Mouse (Mus musculus) liver, embryonic 12.5 days (tissue): ENCODE measurements around the gene Tns4. TPM values are rescaled to one million over a fixed set of nuclear protein-coding genes. Genes with fewer than 3 reads are reported as not detected.

Experiments used
- ATAC-seq: fragments of 200-750 bp; cut with Nextera tagmentation; 2 replicates; pipeline ENCODE4 v1.8.0; 2017; ENCODE audit warnings: moderate number of reproducible peaks, mild to moderate bottlenecking, moderate library complexity
- H3K27ac ChIP-seq: fragments of 300-500 bp; sonication (generic); 2 replicates; pipeline ENCODE4 v1.5.1; 2016; ENCODE audit warnings: mild to moderate bottlenecking
- H3K27me3 ChIP-seq: fragments of 300-500 bp; sonication (generic); replicated peaks from 2 replicates; pipeline ENCODE4 v1.6.1; 2016; ENCODE audit warnings: mild to moderate bottlenecking, moderate library complexity
- H3K36me3 ChIP-seq: fragments of 300-500 bp; sonication (generic); 2 replicates; pipeline ENCODE4 v1.6.1; 2016; ENCODE audit warnings: mild to moderate bottlenecking, moderate library complexity
- H3K4me1 ChIP-seq: fragments of 300-500 bp; sonication (generic); 2 replicates; pipeline ENCODE4 v1.6.1; 2016
- H3K4me2 ChIP-seq: fragments of 300-500 bp; sonication (generic); 2 replicates; pipeline ENCODE4 v1.6.1; 2016; ENCODE audit warnings: mild to moderate bottlenecking, moderate library complexity
- H3K4me3 ChIP-seq: fragments of 300-500 bp; sonication (generic); 2 replicates; pipeline ENCODE4 v1.5.1; 2016; ENCODE audit warnings: mild to moderate bottlenecking, moderate library complexity
- H3K9ac ChIP-seq: fragments of 300-500 bp; sonication (generic); 2 replicates; pipeline ENCODE4 v1.6.1; 2016; ENCODE audit warnings: mild to moderate bottlenecking, moderate library complexity
- H3K9me3 ChIP-seq: fragments of 300-500 bp; sonication (generic); replicated peaks from 2 replicates; pipeline ENCODE4 v1.6.1; 2016; ENCODE audit warnings: mild to moderate bottlenecking, moderate library complexity
- WGBS: fragments of 180-500 bp; shearing (Covaris S2); methylation state at CpG from one replicate; pipeline ENCODE4 v1.1.7; 2016; ENCODE audit not compliant: insufficient replicate concordance; 5-methylcytosine and 5-hydroxymethylcytosine counted together
- polyA plus RNA-seq: library from polyadenylated mRNA; unstranded; fragments of >200 nt; fragmentation: Nextera tagmentation; extraction: Ambion mirVana; gene quantifications from 2 replicates; pipeline ENCODE4 v1.2.1, GENCODE M21; 2016

Tns4 gene
- polyA plus RNA-seq, 1 experiment from 2014 or later, result 0.17 TPM

DNA sequence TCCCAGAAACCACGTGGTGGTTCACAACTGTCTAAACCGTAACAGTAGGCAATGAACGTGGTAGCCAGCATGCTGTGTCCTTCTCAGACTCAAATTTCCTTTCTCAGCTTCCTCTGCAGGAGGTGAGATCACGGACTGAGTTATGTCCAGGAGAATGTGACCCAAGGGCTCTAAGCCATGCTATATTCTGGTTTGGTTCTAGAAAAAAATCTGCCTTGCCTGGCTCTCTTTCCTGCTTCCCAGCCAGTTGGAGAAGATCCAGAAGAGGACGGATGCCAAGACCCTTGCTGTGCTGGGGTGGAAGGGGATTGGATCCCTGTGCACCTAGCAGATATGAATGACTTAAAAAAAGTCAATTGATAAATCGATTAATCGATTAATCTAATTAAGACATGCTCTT, 10.4 kb upstream of the Tns4 start:
- H3K4me1 ChIP-seq, result no peaks in the 10 kb centered on the region
- 58% methylated on average over 7 of the region's 7 CpGs for WGBS
- no peak for ATAC-seq
- 0 out of 2 replicates have a peak, but pooled peaks cover 4% of the 10 kb centered on the region for H3K27me3 ChIP-seq
- no peak overlapping the region for H3K4me2 ChIP-seq
- no peak overlapping the region for H3K9ac ChIP-seq
- no peaks in the 10 kb centered on the region for H3K36me3 ChIP-seq
- no peak overlapping the region for H3K4me3 ChIP-seq
- H3K9me3 ChIP-seq, result no peaks in the 10 kb centered on the region
- no peak overlapping the region for H3K27ac ChIP-seq

DNA sequence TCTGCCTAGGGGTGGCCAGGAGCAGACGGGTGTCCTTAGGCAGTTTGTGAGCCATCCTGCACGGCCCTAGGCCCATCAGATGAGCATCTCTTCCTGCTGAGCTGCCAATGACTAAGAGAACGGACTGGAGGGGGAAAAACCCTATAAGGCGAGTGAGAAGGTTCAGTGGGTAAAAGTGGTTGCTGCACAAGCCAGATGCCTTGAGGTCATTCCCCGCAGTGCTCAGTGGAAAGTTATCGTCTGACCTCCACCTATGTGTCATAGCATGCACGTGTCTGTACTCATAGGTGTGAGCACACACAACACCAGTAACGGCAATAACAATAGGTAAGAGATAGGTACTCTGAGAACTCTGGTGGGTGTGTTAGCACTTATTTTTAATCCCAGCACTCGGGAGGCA, 9.8 kb upstream of the Tns4 start:
- Histone ChIP-seq H3K9ac (no peak overlapping the region), H3K27me3 (0 out of 2 replicates have a peak, but pooled peaks cover 4% of the 10 kb centered on the region), H3K4me3 (no peak overlapping the region), H3K27ac (no peak overlapping the region), H3K4me2 (no peak overlapping the region), H3K9me3 (no peaks in the 10 kb centered on the region), H3K36me3 (no peaks in the 10 kb centered on the region), H3K4me1 (no peaks in the 10 kb centered on the region)
- ATAC-seq, result no peak
- WGBS, result 63% methylated on average over 9 of the region's 9 CpGs

DNA sequence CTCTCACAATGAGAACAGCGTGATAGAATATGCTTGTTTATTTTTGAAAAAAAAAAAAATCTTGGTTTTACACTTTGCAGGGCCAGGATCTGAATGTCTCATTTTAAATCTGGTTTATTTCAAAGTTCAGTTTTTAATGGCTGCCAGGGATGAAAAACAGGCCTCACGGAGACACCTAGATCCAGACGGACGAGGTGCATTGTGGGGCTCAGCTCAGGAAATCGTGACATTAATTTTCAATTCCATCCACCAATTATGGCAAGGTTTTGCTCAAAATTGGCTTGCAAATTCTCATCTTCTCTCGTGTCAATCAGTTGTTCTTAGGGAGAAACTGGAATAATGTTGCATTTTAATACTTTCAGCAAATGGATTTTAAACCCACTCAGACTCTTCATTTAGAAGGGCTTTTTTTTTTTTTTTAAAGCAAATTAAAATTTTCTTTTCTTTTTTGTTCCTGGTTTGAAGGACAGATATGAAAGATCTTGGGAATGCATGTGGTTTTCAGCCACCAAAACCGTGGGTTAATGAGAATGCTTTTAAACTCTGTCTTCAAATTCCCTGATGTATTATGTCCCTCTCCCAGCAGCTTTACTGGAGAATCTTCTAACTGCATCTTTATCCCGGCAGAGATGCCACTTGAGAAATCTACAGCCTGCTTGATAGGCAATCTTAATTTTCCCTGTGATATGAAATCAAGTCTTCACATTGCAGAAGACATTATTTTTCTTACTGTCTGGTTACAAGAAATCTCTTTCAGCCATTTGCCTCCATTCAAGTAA, 8.1 kb upstream of the Tns4 start:
- Histone ChIP-seq H3K9me3 (no peaks in the 10 kb centered on the region), H3K4me1 (no peaks in the 10 kb centered on the region), H3K27ac (no peak overlapping the region), H3K36me3 (no peaks in the 10 kb centered on the region), H3K4me2 (no peak overlapping the region), H3K27me3 (0 out of 2 replicates have a peak, but pooled peaks cover 8% of the 10 kb centered on the region), H3K9ac (no peak overlapping the region), H3K4me3 (no peak overlapping the region)
- WGBS, result 68% methylated on average over 8 of the region's 8 CpGs
- no peak for ATAC-seq

DNA sequence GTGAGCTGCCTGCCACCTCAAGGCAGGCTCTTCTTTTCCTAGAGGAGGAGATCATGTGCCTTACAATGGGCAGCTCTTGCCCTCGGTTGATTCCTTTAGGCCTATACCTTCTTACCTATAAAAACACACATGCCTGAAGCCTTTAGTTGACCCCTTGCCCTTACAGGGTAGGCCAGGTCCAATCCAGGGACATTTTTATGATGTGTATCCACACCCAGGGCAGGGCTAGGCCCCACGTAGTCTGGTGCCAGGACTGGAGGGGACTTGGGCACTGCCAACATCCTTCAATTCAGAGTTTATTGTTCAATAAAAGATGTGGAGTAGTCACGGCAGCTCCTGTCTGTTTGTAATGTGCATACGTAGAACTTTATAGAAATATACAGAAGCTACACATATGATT, 7.3 kb upstream of the Tns4 start:
- ATAC-seq, result no peak
- 75% methylated on average over 4 of the region's 4 CpGs for WGBS
- no peak overlapping the region for H3K27ac ChIP-seq
- H3K9me3 ChIP-seq, result no peaks in the 10 kb centered on the region
- H3K4me2 ChIP-seq, result no peak overlapping the region
- no peak overlapping the region for H3K9ac ChIP-seq
- H3K4me1 ChIP-seq, result no peaks in the 10 kb centered on the region
- H3K36me3 ChIP-seq, result no peaks in the 10 kb centered on the region
- H3K4me3 ChIP-seq, result no peak overlapping the region
- 0 out of 2 replicates have a peak, but pooled peaks cover 4% of the 10 kb centered on the region for H3K27me3 ChIP-seq

DNA sequence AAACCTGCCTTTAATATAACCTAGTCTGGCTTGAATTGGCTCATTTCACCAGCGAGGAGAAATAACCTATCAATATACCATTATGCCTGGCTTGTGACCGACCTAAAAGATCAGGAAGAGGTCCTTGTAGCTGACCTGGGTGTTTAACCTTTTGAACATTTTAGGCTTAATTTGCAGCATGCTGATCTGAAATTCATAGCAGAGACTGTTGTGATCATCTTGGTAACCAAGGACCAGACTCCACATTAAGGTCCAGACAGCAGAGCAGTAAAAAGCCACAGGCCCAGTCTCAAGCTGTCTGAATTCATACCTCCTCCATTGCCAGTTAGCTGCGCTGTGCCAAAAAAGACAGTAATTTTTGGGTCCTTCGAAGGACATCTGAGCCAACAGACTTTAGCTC, 6.7 kb upstream of the Tns4 start:
- H3K36me3 ChIP-seq, result no peaks in the 10 kb centered on the region
- no peak for ATAC-seq

DNA sequence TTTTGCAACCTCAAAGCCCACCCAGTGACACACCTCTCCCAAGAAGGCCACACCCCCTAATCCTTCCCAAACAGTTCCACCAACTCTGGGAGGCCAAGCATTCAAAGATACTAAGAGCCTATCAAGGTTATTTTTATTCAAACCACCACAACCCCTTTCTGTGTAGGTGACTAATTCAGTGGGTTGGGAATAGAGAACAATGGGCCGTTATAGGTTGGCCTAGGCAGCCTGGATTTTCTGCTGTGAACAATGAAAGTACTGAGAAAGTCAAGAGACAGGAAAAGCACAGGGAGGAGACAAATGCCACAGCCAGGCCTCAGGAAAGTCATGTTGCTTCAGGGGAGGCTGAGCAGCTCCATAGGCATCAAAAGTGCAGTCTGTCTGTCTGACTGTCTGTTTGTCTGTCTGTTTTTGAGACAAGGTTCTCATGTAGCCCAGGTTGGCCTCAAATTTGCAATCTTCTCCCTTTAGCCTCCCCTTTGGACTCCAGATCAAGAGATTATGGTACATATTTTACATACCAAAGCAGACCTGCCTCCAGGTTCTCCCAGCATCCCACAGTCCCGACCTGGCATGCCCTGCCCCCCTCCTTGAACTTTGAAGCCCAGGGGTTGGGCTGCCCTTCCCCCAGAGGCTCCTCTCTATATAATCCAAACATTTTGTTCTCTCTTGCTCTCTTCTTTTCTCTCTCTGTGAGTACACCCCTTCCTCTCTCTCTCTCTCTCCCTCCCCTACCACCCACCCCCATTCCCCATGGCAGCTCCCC, 6.0 kb upstream of the Tns4 start:
- H3K4me1 ChIP-seq, result no peaks in the 10 kb centered on the region
- no peak overlapping the region for H3K4me3 ChIP-seq
- no peak overlapping the region for H3K4me2 ChIP-seq
- WGBS, result 62% methylated on average over 2 of the region's 2 CpGs
- 0 out of 2 replicates have a peak, but pooled peaks cover 4% of the 10 kb centered on the region for H3K27me3 ChIP-seq
- no peak for ATAC-seq
- H3K27ac ChIP-seq, result no peak overlapping the region
- no peak overlapping the region for H3K9ac ChIP-seq
- H3K9me3 ChIP-seq, result no peaks in the 10 kb centered on the region
- no peaks in the 10 kb centered on the region for H3K36me3 ChIP-seq

More for the DNA sequence above, 6.7 kb upstream of the Tns4 start:
- 0 out of 2 replicates have a peak, but pooled peaks cover 4% of the 10 kb centered on the region for H3K27me3 ChIP-seq
- no peak overlapping the region for H3K27ac ChIP-seq
- 76% methylated on average over 4 of the region's 4 CpGs for WGBS
- no peaks in the 10 kb centered on the region for H3K9me3 ChIP-seq
- H3K4me1 ChIP-seq, result no peaks in the 10 kb centered on the region
- no peak overlapping the region for H3K4me3 ChIP-seq
- H3K4me2 ChIP-seq, result no peak overlapping the region
- no peak overlapping the region for H3K9ac ChIP-seq

DNA sequence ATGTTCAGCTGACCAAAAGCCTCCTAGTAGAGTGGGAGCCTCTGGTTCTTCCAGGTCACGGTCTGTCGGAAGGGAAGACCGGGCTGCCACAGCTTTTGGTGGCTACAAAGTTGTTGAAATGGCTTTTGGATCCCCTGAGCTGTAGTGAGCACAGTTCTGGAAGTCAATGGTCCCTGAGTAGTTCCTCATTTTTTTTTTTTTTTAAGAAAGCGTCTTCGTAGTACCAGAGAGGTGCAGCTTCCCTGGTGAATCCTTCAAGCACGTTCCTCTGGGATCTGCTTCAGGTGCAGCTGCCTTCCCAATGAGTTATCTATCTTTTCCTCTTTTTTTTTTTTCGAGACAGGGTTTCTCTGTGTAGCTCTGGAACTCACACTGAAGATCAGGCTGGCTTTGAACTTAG, 4.6 kb upstream of the Tns4 start:
- WGBS, result 49% methylated on average over 7 of the region's 7 CpGs
- Histone ChIP-seq H3K4me1 (no peaks in the 10 kb centered on the region), H3K4me2 (no peak overlapping the region), H3K4me3 (no peak overlapping the region), H3K27ac (no peak overlapping the region), H3K36me3 (no peaks in the 10 kb centered on the region), H3K9me3 (no peaks in the 10 kb centered on the region), H3K9ac (no peak overlapping the region), H3K27me3 (peaks cover 18% of the 10 kb centered on the region)
- no peak for ATAC-seq

DNA sequence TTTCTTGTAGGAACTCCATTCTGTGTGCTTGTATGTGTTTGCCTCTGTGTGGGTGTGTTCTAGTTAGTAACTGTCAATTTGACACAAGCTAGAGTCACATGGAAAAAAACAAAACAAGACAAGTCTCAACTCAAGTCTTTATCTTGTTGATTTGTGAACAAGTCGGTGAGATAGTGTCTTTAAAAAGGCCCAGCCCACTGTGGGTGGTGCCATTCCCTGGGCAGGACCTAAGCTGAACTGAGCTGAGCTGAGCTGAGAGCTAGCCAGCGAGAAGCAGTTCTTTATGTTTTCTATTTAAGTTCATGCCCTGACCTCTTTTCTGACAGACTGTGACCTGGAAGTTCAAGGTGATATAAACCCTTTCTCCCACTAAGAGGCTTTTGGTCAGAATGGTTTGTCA, 2.6 kb upstream of the Tns4 start:
- Histone ChIP-seq H3K9me3 (no peaks in the 10 kb centered on the region), H3K4me1 (no peaks in the 10 kb centered on the region), H3K4me2 (no peak overlapping the region), H3K4me3 (no peak overlapping the region), H3K27me3 (peaks cover 36% of the 10 kb centered on the region), H3K27ac (no peak overlapping the region), H3K36me3 (no peaks in the 10 kb centered on the region), H3K9ac (no peak overlapping the region)
- 43% methylated on average over 2 of the region's 2 CpGs for WGBS
- ATAC-seq, result no peak

DNA sequence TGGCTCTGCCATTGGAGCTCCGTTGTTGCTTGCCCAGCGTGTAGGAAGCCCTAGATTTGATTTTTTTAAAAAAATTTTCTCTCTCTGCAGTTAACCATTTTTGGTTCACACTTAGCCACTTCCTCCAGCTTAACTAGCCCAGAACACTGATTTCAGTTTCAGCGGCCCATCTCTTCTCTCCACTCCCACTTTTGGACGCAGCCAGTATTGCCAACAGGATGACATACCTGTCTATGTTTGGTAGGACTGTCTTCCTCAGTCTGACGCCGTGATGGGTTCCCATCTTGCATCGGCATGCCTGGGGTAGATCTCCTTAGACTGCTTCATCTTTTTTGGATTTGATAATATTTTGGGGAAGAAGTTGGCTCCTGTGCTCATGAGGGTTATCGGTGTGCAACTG, 1.3 kb upstream of the Tns4 start:
- H3K4me2 ChIP-seq, result no peak overlapping the region
- H3K36me3 ChIP-seq, result no peaks in the 10 kb centered on the region
- no peaks in the 10 kb centered on the region for H3K4me1 ChIP-seq
- H3K27ac ChIP-seq, result no peak overlapping the region
- 76% methylated on average over 8 of the region's 8 CpGs for WGBS
- no peaks in the 10 kb centered on the region for H3K9me3 ChIP-seq
- peaks cover 36% of the 10 kb centered on the region for H3K27me3 ChIP-seq
- no peak overlapping the region for H3K9ac ChIP-seq
- no peak for ATAC-seq
- H3K4me3 ChIP-seq, result no peak overlapping the region

DNA sequence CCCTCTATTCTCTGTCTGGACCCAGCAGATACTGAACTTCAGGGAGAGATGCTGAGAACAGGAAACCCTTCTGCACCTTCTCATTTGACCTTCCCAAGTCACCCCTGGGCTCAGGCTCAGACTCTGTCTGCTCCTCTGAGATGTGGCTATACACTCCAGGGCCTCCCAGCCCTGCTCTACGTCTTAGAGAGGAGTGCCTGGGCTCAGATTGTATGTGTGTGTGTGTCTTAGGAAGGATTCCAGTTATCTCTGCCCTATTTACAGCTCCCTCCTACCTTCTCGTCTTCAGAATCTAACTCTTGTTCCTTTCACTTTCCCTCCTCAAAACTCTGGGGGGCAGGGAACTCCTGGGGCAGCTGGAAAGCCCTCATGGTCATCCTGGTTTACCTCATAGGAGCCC, 620 bp downstream of the Tns4 start:
- no peaks in the 10 kb centered on the region for H3K4me1 ChIP-seq
- H3K36me3 ChIP-seq, result no peaks in the 10 kb centered on the region
- H3K27ac ChIP-seq, result no peak overlapping the region
- no peak for ATAC-seq
- 28% methylated on average over 2 of the region's 2 CpGs for WGBS
- no peak overlapping the region for H3K4me3 ChIP-seq
- H3K4me2 ChIP-seq, result no peak overlapping the region
- H3K27me3 ChIP-seq, result peaks cover 34% of the 10 kb centered on the region
- no peak overlapping the region for H3K9ac ChIP-seq
- no peaks in the 10 kb centered on the region for H3K9me3 ChIP-seq

DNA sequence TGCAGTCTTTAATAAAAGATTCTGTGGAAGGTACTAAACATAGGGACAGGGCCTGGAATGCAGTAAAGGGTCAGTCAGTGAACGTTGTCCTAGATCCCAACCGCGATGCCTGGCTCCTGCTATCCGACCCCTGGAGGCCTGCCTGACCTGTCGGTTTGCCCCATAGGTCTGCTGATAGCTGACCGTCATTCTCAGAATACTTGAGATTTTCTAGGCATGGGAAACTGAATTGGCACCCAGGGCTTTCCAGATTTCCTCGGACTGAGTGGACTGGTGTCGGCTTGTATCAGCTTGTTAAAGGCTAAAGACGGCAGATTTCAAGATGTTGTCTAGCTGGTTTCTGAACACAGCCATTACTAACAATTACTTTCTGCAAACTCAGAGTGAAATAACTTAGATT, 4.7 kb downstream of the Tns4 start:
- Histone ChIP-seq H3K9me3 (no peaks in the 10 kb centered on the region), H3K9ac (no peak overlapping the region), H3K27ac (no peak overlapping the region), H3K4me1 (no peaks in the 10 kb centered on the region), H3K4me3 (no peak overlapping the region), H3K4me2 (no peak overlapping the region), H3K27me3 (peaks cover 40% of the 10 kb centered on the region), H3K36me3 (no peaks in the 10 kb centered on the region)
- no peak for ATAC-seq
- 66% methylated on average over 9 of the region's 9 CpGs for WGBS

DNA sequence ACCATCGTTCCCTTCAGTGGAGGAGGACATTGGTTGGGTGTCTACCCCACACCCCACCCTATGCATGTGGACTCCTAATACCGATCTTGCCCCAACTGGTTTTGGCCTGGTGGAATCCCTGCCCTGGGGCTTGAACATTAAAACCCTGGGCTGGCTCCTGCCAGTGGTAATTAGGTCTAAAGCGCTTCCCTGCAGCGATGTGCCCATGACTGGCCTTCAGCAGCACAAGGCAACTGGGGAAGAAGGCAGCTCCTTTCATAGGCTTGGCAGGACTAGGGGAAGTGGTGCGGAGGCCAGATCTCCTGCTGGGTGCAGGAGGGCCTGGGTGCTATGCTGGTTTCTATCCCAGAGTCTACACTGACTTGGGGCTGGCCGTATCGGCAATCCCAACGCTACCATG, 5.6 kb downstream of the Tns4 start:
- Histone ChIP-seq H3K4me1 (no peaks in the 10 kb centered on the region), H3K27me3 (peaks cover 32% of the 10 kb centered on the region), H3K36me3 (no peaks in the 10 kb centered on the region), H3K9ac (no peak overlapping the region), H3K9me3 (no peaks in the 10 kb centered on the region), H3K4me2 (no peak overlapping the region), H3K4me3 (no peak overlapping the region), H3K27ac (no peak overlapping the region)
- no peak for ATAC-seq
- WGBS, result 73% methylated on average over 8 of the region's 8 CpGs
